Mouse (Mus musculus): ENCODE data around the gene C8g.

DNA sequence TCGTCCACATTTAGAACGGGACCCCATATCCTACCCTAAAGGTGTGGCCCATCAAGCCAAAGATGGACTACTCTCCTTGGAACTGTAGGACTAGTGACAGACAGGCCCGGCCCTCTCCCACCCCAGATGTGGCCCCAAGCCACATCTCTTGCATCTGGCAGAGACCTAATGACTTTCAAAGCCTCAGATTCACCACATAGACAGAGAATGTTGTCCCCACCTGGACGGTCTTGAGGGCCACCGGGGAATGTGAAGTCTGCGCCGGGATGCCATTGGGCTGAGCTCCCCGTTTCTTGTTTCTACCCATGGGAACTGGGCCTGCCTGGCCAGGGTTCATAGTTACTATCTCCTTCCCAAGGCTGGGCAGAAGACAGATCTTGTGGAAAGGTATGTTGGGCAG is 24.0 kb downstream of the C8g start:
- TF ChIP-seq GATA1 (IDR thresholded peaks at IDR 0.05; ENCODE audit: low read length) (no peak), TAL1 (IDR thresholded peaks at IDR 0.05; ENCODE audit: low read length) (no peak)

Measured in erythroblast, embryonic 14.5 days (primary cell).